Mouse (Mus musculus) heart, adult 2 months (tissue): ENCODE results near the gene Noto.

Experiments
- CTCF ChIP-seq: fragments of 200-600 bp; IDR thresholded peaks from 2 replicates; pipeline ENCODE4 v1.8.1; 2022; ENCODE audit warnings: antibody characterized with exemption, mild to moderate bottlenecking, moderate library complexity
- POLR2A ChIP-seq: fragments of 200-500 bp; IDR thresholded peaks from 2 replicates; pipeline ENCODE4 v1.6.1; 2011; ENCODE audit warnings: mild to moderate bottlenecking, low read depth, low read length, control low read depth; ENCODE audit not compliant: insufficient read depth

DNA sequence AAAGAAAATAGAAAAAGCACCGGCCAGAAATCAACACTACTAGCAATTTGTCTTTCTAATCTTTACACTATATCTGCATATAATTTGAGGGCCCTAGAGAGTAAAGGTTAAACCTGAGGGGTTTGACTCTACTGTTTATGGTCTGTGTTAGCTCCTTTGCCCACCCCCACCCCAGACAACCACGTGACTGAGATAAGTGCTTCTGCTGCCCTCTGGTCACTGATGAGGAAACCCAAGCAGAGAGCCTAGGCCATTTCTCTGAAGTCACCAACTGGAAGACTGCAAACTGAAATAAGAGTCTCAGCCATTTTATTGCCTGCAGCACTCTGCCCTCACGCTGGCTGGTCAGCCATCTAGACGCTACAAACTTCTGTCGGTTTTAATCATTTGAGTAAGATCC is 45.8 kb upstream of the Noto start:
- no peak for TF ChIP-seq CTCF
- no peak for TF ChIP-seq POLR2A
